Mouse (Mus musculus) forebrain, embryonic 10.5 days (tissue): Measurements from ENCODE around the gene Ube2j1. TPM values are rescaled to one million over a fixed set of nuclear protein-coding genes. Genes with fewer than 3 reads are reported as not detected.

ENCODE experiments used
- DNase-seq: peaks from one replicate; pipeline ENCODE4 v3.0.0-alpha.2; 2017; ENCODE audit warnings: low spot score; ENCODE audit errors: extremely low spot score
- H3K27ac ChIP-seq: fragments of 300-500 bp; sonication (generic); 2 replicates; pipeline ENCODE4 v1.5.1; 2016; ENCODE audit warnings: mild to moderate bottlenecking
- H3K27me3 ChIP-seq: fragments of 300-500 bp; sonication (generic); 2 replicates; pipeline ENCODE4 v1.6.1; 2016; ENCODE audit warnings: mild to moderate bottlenecking; ENCODE audit not compliant: poor library complexity, severe bottlenecking
- H3K36me3 ChIP-seq: fragments of 300-500 bp; sonication (generic); replicated peaks from 2 replicates; pipeline ENCODE4 v1.6.1; 2016; ENCODE audit warnings: mild to moderate bottlenecking, moderate library complexity
- H3K4me1 ChIP-seq: fragments of 300-500 bp; sonication (generic); 2 replicates; pipeline ENCODE4 v1.6.1; 2016
- H3K4me3 ChIP-seq: fragments of 300-500 bp; sonication (generic); 2 replicates; pipeline ENCODE4 v1.5.1; 2016; ENCODE audit warnings: mild to moderate bottlenecking, moderate library complexity
- H3K9me3 ChIP-seq: fragments of 300-500 bp; sonication (generic); 2 replicates; pipeline ENCODE4 v1.6.1; 2016; ENCODE audit warnings: mild to moderate bottlenecking, moderate library complexity
- WGBS: fragments of 180-500 bp; shearing (Covaris S2); methylation state at CpG from one replicate; pipeline ENCODE4 v1.1.7; 2016; 5-methylcytosine and 5-hydroxymethylcytosine counted together
- polyA plus RNA-seq: library from polyadenylated mRNA; unstranded; fragments of >200 nt; fragmentation: Nextera tagmentation; extraction: Ambion mirVana; gene quantifications from 2 replicates; pipeline ENCODE4 v1.2.1, GENCODE M21; 2016

Gene Ube2j1
- polyA plus RNA-seq, 1 experiment from 2014 or later = 46.8 TPM

GRCm38 (mm10) chr4:33099118-33099694, 68.0 kb downstream of the Ube2j1 start:
- Histone ChIP-seq H3K4me1 (no peaks in the 10 kb centered on the region), H3K27me3 (no peaks in the 10 kb centered on the region), H3K9me3 (peaks cover 9% of the 10 kb centered on the region), H3K36me3 (no peaks in the 10 kb centered on the region), H3K27ac (no peak overlapping the region), H3K4me3 (no peak overlapping the region)
- DNase-seq = no peak
- 84% methylated on average over 6 of the region's 6 CpGs for WGBS

Other genes with a start within 250 kb of the Ube2j1 start
- gene Lyrm2, start 231.2 kb upstream of the Ube2j1 start, polyA plus RNA-seq = 101 and 110 TPM in 2 replicates
- gene Ankrd6, start 80.6 kb upstream of the Ube2j1 start, polyA plus RNA-seq = 11.9 and 12.4 TPM in 2 replicates
- 25.6 and 26.9 TPM in 2 replicates for gene Rragd, start 48.4 kb upstream of the Ube2j1 start, polyA plus RNA-seq
- 0.16 and 0.61 TPM in 2 replicates for gene Gabrr2, start 31.6 kb downstream of the Ube2j1 start, polyA plus RNA-seq
- 0.09 TPM in 1 of 2 replicates, not detected in the other for gene Gabrr1, start 101.1 kb downstream of the Ube2j1 start, polyA plus RNA-seq
- gene Pm20d2, start 158.3 kb downstream of the Ube2j1 start, polyA plus RNA-seq = 1.1 and 1.2 TPM in 2 replicates
- 4.1 and 4.2 TPM in 2 replicates for gene Srsf12, start 177.6 kb downstream of the Ube2j1 start, polyA plus RNA-seq